Mouse (Mus musculus) c-Kit-negative CD71-positive TER-119-positive erythroid progenitor cells, embryonic 14.5 days (primary cell): ENCODE measurements around the gene Ffar4.

Source experiments
- DNase-seq: peaks from one replicate; pipeline ENCODE4 v3.0.0-alpha.2; 2013; ENCODE audit warnings: low read depth, low spot score

Gene Ffar4

DNA sequence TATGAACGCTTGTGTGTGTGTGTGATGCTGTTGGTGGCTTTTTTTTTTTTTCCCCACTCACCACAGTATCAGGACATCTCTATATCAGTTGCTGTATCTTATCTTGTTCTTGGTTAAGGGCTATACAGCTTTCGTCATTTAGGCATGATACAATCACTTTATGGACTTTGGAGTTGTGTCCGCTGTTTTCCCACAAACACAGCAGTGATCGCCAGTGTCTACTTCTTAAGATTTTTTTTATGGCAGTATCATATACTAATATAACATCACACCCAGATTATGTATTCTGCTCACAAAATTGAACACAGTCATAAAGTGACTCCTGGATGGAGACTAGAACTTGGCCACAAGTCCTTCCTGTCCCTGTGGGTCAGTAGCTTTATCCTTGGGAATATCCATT is 11.0 kb downstream of the Ffar4 start:
- DNase-seq = no peak

DNA sequence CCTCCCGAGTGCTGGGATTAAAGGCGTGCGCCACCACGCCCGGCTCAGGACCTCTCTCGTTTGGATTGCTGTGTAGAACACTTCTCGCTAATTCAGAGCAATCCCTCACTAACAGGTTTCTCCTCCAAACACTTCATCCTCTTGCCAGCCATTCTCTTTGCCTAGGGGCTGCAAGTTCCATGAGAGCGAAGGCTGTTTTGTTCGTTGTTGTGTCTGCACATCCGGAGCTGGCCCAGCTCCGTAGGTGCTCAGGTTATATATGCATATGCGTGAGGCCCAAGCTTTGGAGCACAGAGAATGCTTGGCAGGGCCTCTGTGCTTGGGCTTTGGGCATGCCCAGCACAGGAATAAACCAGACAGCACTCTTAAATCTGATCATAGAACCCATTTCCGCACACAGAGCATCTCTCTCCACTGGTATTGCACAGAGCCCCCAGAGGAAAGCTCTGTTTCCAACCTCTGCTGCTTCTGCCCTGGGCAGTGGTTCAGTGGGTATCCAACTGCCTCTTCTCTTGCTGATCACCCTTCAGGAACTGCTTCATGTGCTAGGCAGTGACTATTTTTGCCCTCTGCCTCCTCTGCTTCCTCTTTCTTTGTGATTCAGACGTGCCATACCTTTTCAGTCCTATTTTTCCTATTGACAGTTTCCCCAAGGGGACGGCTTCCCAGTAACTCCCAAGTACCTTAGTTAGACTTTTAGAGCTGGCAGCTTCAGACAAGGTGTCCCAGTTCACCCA is 12.8 kb downstream of the Ffar4 start:
- no peak for DNase-seq

DNA sequence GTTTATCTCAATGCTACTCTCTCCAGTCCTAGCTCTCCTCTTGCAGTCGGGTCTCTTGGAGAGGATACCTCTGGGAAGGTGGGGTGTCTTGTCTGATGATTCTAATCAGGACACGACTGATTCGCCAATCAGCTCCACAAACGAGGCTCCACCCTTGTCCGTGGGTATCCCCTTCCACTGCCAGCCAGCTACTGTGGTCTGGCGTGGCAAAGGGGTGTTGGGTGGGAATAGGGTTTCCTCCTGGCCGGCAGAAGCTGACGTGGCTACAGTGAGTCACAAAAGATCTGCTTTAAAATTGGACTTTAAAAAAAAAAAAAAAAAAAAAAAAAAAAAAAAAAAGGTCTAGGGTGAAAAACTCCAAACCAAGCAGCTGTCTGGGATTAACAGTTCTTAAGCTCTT is 14.2 kb downstream of the Ffar4 start:
- no peak for DNase-seq

DNA sequence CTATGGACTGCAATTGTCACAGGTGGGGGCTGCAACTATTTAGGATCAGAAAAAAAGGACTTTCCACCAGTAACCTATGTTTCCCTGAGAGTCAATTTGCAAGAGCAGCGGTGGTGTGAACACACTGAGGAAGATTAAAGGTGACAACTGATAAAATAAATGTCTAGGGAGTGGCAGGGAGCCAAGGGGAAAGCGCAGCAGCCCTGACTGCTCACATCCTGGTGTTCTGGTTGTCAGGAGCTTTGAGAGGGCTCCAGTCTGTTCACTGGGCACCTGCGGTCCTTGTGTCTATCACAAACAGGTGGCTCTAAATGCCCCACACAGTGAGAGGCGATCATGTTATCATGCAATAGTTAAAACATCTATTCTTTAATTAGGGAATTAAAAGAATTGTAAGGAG is 15.7 kb downstream of the Ffar4 start:
- no peak for DNase-seq

DNA sequence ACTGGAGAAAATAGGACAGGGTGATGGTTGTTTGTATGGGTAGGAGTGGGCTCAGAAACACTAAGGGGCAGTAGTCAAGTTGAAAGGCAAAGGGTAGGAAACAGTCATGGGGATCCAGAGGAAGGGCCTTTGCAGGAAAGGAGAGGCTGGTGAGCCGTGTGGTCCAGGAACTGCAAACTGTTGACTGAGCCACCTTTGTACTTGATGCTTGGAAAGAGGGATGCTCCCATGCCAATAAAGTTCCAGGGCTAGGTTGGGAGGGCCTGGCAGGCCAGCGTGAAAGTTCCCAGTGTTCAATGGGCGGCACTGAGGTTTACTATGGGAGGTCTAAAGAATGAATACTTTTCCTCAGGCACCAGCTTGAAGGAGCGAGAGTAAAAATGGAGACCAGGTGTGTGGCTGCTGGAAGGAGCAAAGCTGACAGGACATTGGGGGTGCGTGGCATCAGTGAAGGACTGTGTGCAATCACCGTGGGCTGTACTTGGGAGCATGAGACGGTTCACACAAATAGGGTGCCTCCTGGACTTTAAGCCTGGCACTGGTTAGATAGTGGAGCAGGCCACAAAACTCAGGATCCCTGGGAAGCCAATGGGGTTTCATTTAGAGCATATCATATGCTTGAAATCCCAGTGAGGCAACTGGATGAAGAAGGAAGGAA is 18.1 kb downstream of the Ffar4 start:
- DNase-seq = no peak

DNA sequence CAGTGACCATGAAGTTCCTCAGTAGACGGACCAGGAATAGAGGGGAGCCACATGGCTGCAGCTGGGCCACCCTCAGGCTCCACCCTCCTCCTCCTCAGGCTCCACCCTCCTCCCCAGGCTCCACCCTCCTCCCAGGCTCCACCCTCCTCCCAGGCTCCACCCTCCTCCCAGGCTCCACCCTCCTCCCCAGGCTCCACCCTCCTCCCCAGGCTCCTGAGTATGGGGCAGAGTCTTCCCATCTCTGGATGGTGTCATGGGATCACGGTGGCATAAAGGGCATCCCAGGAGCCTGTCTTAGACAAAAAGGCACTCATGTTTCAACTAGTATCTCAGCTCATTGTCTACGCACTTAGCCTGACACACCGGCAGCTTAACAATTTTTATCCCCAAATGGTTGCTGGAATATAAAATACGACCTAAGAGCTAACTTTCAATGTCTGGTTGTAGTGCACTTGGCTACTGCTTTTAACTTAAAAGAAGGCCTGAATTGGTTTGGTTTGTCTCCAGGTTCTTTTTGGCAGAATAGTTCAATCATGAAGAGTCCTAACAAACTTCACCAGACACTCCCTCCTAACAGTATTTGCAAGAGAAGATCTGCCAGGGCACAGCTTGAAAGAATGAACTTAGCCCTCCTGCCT is 23.4 kb downstream of the Ffar4 start:
- DNase-seq = no peak

DNA sequence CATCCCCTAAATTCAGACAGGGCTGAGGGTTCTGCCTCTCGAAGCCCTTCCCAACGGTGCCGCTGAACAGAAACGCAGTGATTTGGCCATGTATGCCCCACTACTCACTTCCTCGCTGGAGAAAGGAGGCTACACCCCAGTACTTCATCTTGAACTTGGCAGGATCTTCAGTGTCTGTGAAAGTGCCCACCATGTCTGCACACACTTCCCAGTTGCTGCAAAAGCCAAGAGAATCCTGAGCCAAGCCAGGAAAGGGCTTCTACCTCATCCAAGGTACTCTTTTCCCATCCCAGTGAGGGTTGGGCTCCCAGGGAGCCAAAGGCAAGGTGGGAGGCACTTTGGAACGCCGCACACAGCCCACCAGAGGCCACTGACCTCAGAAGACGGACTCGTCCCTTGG is 27.1 kb downstream of the Ffar4 start:
- DNase-seq = no peak

DNA sequence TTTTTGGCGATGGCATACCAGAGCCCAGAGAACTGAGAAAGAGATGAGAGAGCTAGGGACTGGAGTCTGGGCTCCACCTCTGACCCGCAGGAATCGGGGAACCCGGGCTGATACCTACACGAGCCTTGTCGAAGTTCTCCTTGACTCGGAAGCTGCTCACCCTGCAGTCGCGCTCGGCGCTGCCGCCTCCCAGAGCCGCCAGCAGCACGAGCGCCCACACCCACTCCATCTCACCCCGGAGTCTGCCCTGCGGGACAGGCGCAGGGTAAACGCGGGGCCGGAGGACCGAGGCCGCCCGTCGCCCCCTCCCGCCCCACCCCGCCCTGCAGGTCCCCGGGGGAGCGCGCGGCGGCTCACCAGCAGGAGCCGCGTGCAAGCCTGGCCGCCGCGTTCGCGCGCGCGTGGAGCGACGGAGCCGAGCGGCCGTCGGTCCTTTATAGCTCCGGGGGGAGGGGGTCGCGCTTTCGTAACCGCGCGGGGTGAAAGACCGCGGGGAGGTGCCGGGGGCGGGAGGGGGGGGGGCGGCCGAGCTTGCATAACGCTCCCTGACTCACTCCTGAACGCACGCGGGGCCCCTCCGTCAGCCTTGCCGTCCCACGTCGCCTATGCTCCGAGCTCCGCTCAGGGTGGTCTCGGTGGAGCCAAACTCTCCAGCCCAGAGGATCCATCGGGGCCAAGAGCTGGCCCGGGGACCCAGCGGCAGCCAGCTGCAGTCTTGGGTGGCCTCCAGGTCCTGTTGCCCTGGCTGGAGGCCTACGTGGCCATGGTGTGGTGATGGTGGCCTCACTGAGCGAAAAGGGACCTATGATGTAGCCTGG is 27.7 kb downstream of the Ffar4 start:
- DNase-seq = no peak

DNA sequence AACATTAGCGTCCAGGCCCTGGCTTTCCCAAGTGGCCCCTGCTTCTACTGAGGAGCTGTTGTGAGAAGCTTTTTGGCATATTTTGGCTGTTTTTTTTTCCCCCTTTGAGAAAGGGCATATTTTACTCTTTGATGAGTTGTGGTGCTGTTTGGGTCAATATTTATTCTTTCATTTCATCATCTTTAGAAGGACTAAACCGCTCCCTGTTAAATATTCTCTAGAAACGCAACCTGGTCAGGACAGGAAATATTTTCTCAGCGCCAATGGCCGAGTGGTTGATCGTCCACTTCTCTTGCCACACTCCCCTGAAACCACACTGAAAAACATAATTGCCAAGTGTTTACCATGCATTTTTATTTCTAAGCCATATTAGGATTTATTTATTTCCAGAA is 28.3 kb downstream of the Ffar4 start, which contains the start of gene Rbp4:
Gene Rbp4 (minus strand): TSS at position 63 of the 392 bp plus-strand sequence.
- no peak for DNase-seq

DNA sequence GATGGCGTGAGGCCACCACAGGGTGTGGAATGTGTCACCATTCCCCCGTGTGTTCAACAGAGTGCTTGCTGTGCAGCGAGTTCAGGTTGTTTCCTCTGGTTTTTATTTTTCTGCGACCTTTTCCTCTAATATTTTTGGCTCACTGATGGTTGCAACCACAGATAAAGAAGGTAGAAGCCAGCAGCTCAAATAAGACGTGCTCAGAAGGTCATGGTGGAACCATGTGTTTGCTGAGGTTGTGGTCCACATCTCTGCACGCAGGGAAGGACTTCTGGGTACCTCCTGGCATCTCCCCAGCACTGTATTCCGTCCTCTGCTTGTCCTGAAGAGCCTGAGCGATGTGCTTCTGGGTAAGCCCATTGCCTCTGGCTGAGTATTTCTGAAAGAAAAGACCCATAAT is 29.8 kb downstream of the Ffar4 start:
- DNase-seq = no peak

DNA sequence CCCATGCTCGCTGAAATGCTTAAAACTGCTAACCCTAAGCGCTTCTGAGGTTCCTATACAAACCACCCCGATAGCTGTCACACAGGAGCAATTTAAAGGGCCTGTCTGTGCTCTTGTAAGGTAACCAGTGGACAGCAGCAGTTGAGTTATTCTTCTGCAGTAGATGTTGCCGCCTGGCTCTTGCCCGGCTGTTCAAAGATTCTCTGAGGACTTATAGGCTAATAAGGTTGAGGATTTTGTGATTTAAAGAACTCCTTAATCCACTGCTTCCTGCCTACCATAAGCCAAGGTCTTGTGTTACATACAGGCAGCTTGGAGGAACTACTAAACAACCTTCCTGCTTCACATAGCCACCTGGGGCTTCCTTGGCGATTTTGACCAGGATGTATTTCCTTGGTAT is 35.6 kb downstream of the Ffar4 start, which contains the start of gene Pde6c:
Gene Pde6c (plus strand): TSS at position 301 of the 400 bp plus-strand sequence.
- DNase-seq = no peak

DNA sequence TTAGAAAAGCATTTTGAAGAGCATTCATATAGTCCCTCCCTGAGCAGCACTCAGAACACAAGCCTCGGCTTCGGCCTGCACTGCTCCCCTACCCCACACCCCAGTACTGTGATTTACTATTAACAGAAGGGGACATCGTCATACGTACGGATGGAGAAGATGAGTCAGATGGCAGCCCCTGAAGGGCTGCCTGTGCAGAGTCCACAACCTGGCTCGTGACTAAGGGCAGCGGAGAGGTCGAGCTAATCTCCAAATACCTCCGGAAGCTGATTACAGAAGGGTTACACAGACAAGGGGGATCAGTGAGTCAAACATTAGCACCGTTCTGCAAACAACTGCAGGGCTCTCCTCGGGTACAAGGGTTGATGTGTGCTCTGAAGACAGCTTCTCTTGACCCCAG is 37.1 kb downstream of the Ffar4 start:
- DNase-seq = no peak

DNA sequence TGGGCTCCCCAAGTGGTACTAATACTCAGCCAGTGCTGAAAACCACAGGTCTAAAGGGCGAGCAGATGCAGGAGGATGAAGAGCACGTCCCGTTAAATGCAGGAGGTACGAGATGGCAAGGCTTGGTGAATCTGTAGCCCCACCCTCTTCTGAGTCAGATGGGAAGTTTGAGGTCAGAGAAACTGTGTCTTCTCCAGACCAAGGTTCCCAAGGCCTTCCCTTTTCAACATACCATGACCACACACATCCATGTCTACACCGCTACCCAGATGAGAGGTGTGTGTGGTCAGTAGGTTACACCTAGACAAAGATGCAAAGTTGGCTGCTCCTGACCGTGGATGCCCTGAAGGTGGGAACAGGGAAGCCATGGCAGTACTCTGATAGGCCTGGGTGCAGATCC is 37.9 kb downstream of the Ffar4 start:
- DNase-seq = no peak

DNA sequence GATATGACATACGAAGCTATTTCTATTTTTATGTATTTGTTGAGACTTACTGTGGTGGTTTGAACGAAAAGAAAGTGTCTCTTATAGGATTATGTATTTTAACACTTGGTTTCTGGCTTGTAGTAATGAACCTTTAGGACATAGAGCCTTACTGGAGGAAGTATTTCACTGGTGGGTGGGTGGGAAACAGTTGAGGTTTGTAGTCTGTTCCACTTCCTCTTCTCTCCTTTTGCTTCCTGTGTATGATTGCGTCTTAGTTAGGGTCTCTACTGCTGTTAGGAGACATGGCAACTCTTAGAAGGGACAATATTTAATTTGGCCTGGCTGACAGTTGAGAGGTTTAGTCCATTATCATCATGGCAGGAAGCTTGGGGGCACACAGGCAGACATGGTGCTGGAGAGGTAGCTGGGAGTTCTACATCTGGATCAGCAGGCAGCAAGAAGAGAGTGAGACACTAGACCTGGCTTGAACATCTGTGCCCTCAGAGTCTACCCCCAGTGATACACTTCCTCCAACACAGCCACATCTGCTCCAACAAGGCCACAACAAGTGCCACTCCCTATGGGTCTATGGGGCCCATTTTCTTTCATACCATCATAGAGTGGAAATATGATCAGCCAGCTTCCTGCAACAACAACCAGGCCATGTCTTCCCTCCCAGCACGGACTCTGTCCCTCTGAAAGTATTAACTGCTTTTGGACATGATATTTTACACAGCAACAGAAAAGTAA is 46.8 kb downstream of the Ffar4 start:
- no peak for DNase-seq

DNA sequence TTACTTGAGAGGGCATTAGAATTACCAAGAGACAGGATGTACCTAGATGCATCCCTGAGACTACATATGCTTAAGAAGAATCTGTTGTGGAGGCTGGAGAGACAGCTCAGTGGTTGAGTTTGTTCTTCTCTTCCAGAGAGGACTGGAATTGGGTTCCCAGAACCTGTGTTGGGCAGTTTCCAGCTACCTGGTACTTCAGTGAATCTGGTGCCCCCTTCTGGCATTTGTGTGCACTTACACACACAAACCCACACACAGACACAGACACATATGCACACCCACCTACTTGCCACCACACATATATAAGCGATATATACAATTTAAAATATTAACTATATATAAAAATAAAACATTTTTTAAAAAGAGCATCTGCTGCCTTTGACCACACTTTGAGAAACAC is 59.4 kb downstream of the Ffar4 start:
- no peak for DNase-seq

DNA sequence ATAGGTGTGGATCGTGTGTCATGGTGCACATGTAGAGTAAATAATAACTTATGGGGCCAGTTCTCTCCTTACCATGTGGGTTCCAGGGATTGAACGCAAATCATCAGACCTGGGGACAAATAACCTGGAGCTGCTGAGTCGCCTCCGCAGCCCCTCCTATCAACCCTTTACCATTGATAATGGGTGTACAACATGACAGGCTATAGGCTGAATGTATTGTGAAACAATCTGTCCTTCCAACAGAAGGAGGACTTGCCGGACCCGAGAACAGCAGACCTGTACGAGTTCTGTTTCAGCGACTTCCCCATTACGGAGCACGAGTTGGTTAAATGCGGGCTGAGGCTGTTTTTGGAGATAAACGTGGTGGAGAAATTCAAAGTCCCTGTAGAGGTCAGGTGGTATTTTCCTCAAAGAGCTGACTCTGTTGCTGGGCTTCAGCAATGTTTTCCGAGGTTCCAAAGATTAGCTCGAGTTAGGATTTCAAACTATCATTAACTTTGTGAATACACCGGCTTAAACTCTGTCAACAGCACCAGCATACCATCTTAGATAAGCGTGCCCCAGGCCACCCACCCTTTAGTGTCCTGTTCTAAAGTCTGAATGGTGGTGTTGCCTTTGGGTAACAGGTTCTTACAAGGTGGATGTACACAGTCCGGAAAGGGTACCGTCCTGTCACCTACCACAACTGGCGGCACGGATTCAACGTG is 64.9 kb downstream of the Ffar4 start:
- no peak for DNase-seq
